Mouse (Mus musculus) neural tube, embryonic 15.5 days (tissue): ENCODE measurements at regions not wholly inside any gene's neighbourhood (a gene's known extent, or its start where the extent isn't known, plus 50 kb on each side); places are given as distances from the start of the nearest gene placed in this dataset.

Experiments used
- ATAC-seq: fragments of 200-750 bp; cut with Nextera tagmentation; 2 replicates; pipeline ENCODE4 v1.8.0; 2017; ENCODE audit warnings: mild to moderate bottlenecking, moderate TSS enrichment, moderate library complexity; ENCODE audit not compliant: low FRiP score
- H3K27ac ChIP-seq: fragments of 300-500 bp; sonication (generic); replicated peaks from 2 replicates; pipeline ENCODE4 v1.5.1; 2015; ENCODE audit warnings: mild to moderate bottlenecking, inconsistent platforms
- H3K27me3 ChIP-seq: fragments of 300-500 bp; sonication (generic); replicated peaks from 2 replicates; pipeline ENCODE4 v1.6.1; 2015; ENCODE audit warnings: inconsistent platforms
- H3K36me3 ChIP-seq: fragments of 300-500 bp; sonication (generic); 2 replicates; pipeline ENCODE4 v1.6.1; 2015; ENCODE audit warnings: inconsistent platforms
- H3K4me1 ChIP-seq: fragments of 300-500 bp; sonication (generic); 2 replicates; pipeline ENCODE4 v1.6.1; 2015; ENCODE audit warnings: inconsistent platforms
- H3K4me2 ChIP-seq: fragments of 300-500 bp; sonication (generic); 2 replicates; pipeline ENCODE4 v1.6.1; 2015; ENCODE audit warnings: inconsistent platforms, mild to moderate bottlenecking, moderate library complexity
- H3K4me3 ChIP-seq: fragments of 300-500 bp; sonication (generic); replicated peaks from 2 replicates; pipeline ENCODE4 v1.5.1; 2015; ENCODE audit warnings: mild to moderate bottlenecking, inconsistent platforms
- H3K9ac ChIP-seq: fragments of 300-500 bp; sonication (generic); replicated peaks from 2 replicates; pipeline ENCODE4 v1.6.1; 2015; ENCODE audit warnings: mild to moderate bottlenecking, inconsistent platforms
- H3K9me3 ChIP-seq: fragments of 300-500 bp; sonication (generic); replicated peaks from 2 replicates; pipeline ENCODE4 v1.6.1; 2016; ENCODE audit warnings: inconsistent platforms
- WGBS: fragments of 180-500 bp; shearing (Covaris S2); methylation state at CpG from one replicate; pipeline ENCODE4 v1.1.7; 2015; ENCODE audit warnings: mixed read lengths; 5-methylcytosine and 5-hydroxymethylcytosine counted together

DNA sequence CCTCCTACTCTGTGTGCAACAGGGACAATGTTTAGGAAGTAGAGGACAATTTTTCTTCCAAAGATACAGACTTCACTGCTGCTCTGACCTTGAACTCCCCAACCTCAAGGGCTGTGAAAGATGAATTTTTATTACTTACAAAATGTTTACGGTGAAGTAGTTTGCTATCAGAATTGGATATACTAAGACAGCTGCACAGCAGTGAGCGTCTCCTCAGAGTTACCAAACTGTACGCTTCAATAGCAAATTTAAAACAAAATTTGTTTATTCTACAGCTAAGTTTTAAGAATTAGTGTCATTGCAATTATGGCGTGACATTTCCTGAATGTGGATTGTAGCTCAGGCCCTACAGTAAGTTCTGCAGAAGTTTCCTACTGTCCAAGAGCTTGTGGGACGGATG lies 270.3 kb upstream of the Nr4a3 start:
- ATAC-seq = no peak
- H3K9me3 ChIP-seq = no peaks in the 10 kb centered on the region
- no peaks in the 10 kb centered on the region for H3K36me3 ChIP-seq
- no peak overlapping the region for H3K27ac ChIP-seq
- H3K4me2 ChIP-seq = no peak overlapping the region
- 91% methylated on average over 5 of the region's 5 CpGs for WGBS
- no peak overlapping the region for H3K9ac ChIP-seq
- no peaks in the 10 kb centered on the region for H3K27me3 ChIP-seq
- H3K4me3 ChIP-seq = no peak overlapping the region
- H3K4me1 ChIP-seq = peaks cover 8% of the 10 kb centered on the region; the same call in 1 of the 2 replicates

GRCm38 (mm10) chr4:47781039-47781438 lies 263.9 kb upstream of the Nr4a3 start:
- Histone ChIP-seq H3K27ac (no peak overlapping the region), H3K4me2 (no peak overlapping the region), H3K36me3 (no peaks in the 10 kb centered on the region), H3K4me3 (no peak overlapping the region), H3K4me1 (no peaks in the 10 kb centered on the region), H3K9ac (no peak overlapping the region), H3K9me3 (no peaks in the 10 kb centered on the region), H3K27me3 (no peaks in the 10 kb centered on the region)
- ATAC-seq = no peak
- 90% methylated on average over 4 of the region's 4 CpGs for WGBS

GRCm38 (mm10) chr4:47796977-47797376 lies 248.0 kb upstream of the Nr4a3 start:
- Histone ChIP-seq H3K27ac (no peak overlapping the region), H3K9me3 (no peaks in the 10 kb centered on the region), H3K4me1 (no peaks in the 10 kb centered on the region), H3K9ac (no peak overlapping the region), H3K27me3 (no peaks in the 10 kb centered on the region), H3K36me3 (no peaks in the 10 kb centered on the region), H3K4me2 (no peak overlapping the region), H3K4me3 (no peak overlapping the region)
- WGBS = 30% methylated on average over 4 of the region's 4 CpGs
- ATAC-seq = no peak

GRCm38 (mm10) chr4:47799165-47799564 lies 245.8 kb upstream of the Nr4a3 start:
- Histone ChIP-seq H3K36me3 (no peaks in the 10 kb centered on the region), H3K9me3 (no peaks in the 10 kb centered on the region), H3K27ac (no peak overlapping the region), H3K4me1 (no peaks in the 10 kb centered on the region), H3K27me3 (no peaks in the 10 kb centered on the region), H3K4me3 (no peak overlapping the region), H3K4me2 (no peak overlapping the region), H3K9ac (no peak overlapping the region)
- WGBS = 95% methylated on average over 5 of the region's 5 CpGs
- ATAC-seq = no peak

- H3K4me2 ChIP-seq = no peak overlapping the region
- WGBS = 75% methylated on average over 3 of the region's 3 CpGs
- no peak for ATAC-seq
Observed at GRCm38 (mm10) chr4:47803111-47803510, 241.8 kb upstream of the Nr4a3 start.

DNA sequence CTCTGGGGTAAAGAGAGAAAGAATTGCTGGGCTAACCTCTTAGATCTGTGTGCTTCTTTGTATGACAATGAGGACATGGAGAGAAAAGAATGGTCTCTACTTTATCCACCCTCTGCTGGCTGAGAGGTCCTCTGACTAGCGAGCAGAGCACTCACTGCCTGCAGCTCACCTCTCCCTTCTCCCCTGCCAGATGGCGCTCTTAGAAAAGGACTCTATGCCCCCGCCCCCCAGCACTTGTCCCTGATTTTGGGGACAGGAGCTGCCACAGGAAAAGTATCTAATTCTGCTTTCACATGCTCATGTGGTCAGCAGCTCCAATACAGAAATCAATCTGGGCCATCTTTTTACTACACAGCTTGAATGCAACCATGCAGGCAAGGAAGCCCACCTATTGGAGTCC lies 237.1 kb upstream of the Nr4a3 start:
- ATAC-seq = no peak
- H3K9ac ChIP-seq = no peak overlapping the region
- 24% methylated on average over 3 of the region's 3 CpGs for WGBS
- H3K9me3 ChIP-seq = no peaks in the 10 kb centered on the region
- H3K27ac ChIP-seq = no peak overlapping the region
- no peaks in the 10 kb centered on the region for H3K27me3 ChIP-seq
- no peaks in the 10 kb centered on the region for H3K4me1 ChIP-seq
- H3K4me2 ChIP-seq = no peak overlapping the region
- H3K4me3 ChIP-seq = no peak overlapping the region
- H3K36me3 ChIP-seq = no peaks in the 10 kb centered on the region

More at GRCm38 (mm10) chr4:47803111-47803510, 241.8 kb upstream of the Nr4a3 start:
- Histone ChIP-seq H3K27me3 (no peaks in the 10 kb centered on the region), H3K27ac (no peak overlapping the region), H3K4me3 (no peak overlapping the region), H3K9ac (no peak overlapping the region), H3K9me3 (no peaks in the 10 kb centered on the region), H3K36me3 (no peaks in the 10 kb centered on the region), H3K4me1 (no peaks in the 10 kb centered on the region)

GRCm38 (mm10) chr4:47814030-47814429 lies 230.9 kb upstream of the Nr4a3 start:
- Histone ChIP-seq H3K36me3 (no peaks in the 10 kb centered on the region), H3K4me3 (no peak overlapping the region), H3K27ac (no peak overlapping the region), H3K9ac (no peak overlapping the region), H3K9me3 (no peaks in the 10 kb centered on the region), H3K27me3 (no peaks in the 10 kb centered on the region), H3K4me2 (no peak overlapping the region), H3K4me1 (no peaks in the 10 kb centered on the region)
- ATAC-seq = no peak
- WGBS = 89% methylated on average over 7 of the region's 7 CpGs

DNA sequence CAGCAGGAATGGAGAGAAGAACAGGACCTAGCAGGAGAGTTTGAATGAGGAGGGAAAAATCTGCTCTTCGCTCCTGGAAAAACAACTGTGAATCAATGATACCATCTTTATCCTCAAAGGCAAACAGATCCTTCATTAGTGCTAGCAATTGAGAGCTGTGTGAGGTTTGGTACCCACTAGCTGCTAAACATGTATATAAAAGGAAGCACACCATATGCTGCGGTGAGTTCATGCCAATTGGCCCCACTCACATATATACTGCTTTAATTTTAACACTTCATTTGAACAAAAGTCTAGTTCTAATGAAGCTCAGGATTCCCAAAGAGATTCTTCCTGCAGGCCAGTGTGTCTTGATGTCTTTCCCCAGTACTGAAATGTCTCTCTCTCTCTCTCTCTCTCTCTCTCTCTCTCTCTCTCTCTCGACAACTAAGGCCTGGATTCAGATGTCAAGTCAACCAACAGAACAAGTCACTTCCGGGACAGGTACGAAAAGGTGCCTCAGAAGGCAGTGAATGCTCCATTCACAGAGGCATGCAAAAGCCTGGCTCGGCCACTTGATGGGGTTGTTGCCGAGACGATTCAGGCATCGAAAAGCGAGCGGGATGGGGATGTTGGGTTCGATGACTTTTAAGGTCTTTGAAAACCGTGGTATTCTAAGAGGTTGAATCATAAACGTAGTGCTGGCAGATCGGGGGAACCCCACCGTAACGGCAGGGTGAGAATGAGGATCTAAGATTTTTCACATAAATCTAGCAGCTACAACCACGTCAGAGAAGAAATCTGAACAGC lies 226.4 kb upstream of the Nr4a3 start:
- no peaks in the 10 kb centered on the region for H3K27me3 ChIP-seq
- H3K9ac ChIP-seq = no peak overlapping the region
- 92% methylated on average over 18 of the region's 18 CpGs for WGBS
- H3K36me3 ChIP-seq = no peaks in the 10 kb centered on the region
- no peak overlapping the region for H3K4me3 ChIP-seq
- H3K4me2 ChIP-seq = no peak overlapping the region
- ATAC-seq = no peak
- no peak overlapping the region for H3K27ac ChIP-seq
- H3K4me1 ChIP-seq = no peaks in the 10 kb centered on the region
- no peaks in the 10 kb centered on the region for H3K9me3 ChIP-seq

- WGBS = 88% methylated on average over 1 of the region's 1 CpGs
- H3K4me1 ChIP-seq = no peaks in the 10 kb centered on the region
- H3K9me3 ChIP-seq = no peaks in the 10 kb centered on the region
- H3K9ac ChIP-seq = no peak overlapping the region
- no peak overlapping the region for H3K4me2 ChIP-seq
- H3K27ac ChIP-seq = no peak overlapping the region
- no peaks in the 10 kb centered on the region for H3K27me3 ChIP-seq
- H3K36me3 ChIP-seq = no peaks in the 10 kb centered on the region
- H3K4me3 ChIP-seq = no peak overlapping the region
- no peak for ATAC-seq
Observed at GRCm38 (mm10) chr4:47820562-47820961, 224.4 kb upstream of the Nr4a3 start.

DNA sequence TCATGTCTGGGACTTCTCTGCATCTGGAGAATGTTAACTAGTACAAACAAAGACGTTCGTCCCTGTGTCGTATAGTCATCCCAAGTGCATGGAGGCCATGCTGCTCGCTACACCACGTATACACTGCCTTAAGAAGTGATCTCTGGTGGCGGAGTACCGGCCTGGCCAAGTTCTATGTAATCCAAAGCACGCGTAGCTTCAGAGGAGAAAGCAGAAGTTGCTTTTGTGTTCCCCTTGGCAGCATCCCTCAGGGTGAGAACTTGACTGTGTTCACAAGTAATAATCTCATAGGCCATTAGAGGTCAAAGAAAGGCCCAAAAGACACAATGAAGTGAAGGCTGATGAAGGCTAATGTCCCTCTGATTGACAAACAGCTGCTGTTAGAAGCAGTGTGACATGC lies 221.7 kb upstream of the Nr4a3 start:
- Histone ChIP-seq H3K4me3 (no peak overlapping the region), H3K4me2 (no peak overlapping the region), H3K4me1 (no peaks in the 10 kb centered on the region), H3K9ac (no peak overlapping the region), H3K27ac (no peak overlapping the region), H3K36me3 (no peaks in the 10 kb centered on the region), H3K9me3 (no peaks in the 10 kb centered on the region), H3K27me3 (no peaks in the 10 kb centered on the region)
- ATAC-seq = no peak
- WGBS = 82% methylated on average over 9 of the region's 9 CpGs

DNA sequence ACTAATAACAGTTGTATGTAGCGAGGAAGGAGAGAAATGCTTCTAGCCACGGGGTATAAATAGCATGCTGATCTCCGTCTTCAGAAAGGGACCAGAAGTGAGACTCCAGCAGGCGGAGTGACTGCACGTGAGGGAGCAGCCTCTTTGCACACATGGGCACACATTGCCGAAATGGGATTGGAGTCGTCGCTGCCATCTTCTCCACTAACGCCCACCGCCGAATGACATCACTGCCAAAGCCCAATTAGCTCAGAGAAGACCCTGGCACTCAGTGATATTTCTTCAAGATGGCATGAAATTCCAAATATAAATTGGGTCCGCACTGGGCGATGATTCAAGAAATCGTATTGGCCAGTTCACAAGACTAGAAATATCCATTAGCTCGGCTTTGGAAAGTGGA lies 220.9 kb upstream of the Nr4a3 start:
- WGBS = 90% methylated on average over 15 of the region's 15 CpGs
- no peak overlapping the region for H3K4me2 ChIP-seq
- H3K9ac ChIP-seq = no peak overlapping the region
- no peaks in the 10 kb centered on the region for H3K27me3 ChIP-seq
- H3K9me3 ChIP-seq = no peaks in the 10 kb centered on the region
- no peaks in the 10 kb centered on the region for H3K4me1 ChIP-seq
- no peak overlapping the region for H3K27ac ChIP-seq
- no peak overlapping the region for H3K4me3 ChIP-seq
- H3K36me3 ChIP-seq = no peaks in the 10 kb centered on the region
- ATAC-seq = no peak

- Histone ChIP-seq H3K36me3 (no peaks in the 10 kb centered on the region), H3K4me2 (no peak overlapping the region), H3K4me1 (no peaks in the 10 kb centered on the region), H3K9ac (no peak overlapping the region), H3K9me3 (no peaks in the 10 kb centered on the region), H3K4me3 (no peak overlapping the region), H3K27ac (no peak overlapping the region), H3K27me3 (no peaks in the 10 kb centered on the region)
- WGBS = 75% methylated on average over 2 of the region's 2 CpGs
- ATAC-seq = no peak
Observed at GRCm38 (mm10) chr4:47832905-47833304, 212.0 kb upstream of the Nr4a3 start.
